Mouse (Mus musculus): Measurements from ENCODE around the gene Krt75. TPM values are rescaled to one million over a fixed set of nuclear protein-coding genes. Genes with fewer than 3 reads are reported as not detected.

Gene Krt75
- total RNA-seq (2021), result not detected

GRCm38 (mm10) chr15:101573796-101574345 is at the start of gene Krt75:
TSS of gene Krt75 (minus strand) at chr15:101573904.
- intact Hi-C loops (cut with DNase I), result no loop called here
- no peak for DNase-seq (ENCODE audit: extremely low spot score in 1 of 2, low spot score in 2 of 2)

GRCm38 (mm10) chr15:101599123-101599522 is 25.4 kb upstream of the Krt75 start:
- DNase-seq (ENCODE audit: extremely low spot score in 1 of 2, low spot score in 2 of 2), result no peak
- intact Hi-C loops (cut with DNase I), result no loop called here

GRCm38 (mm10) chr15:101588216-101588615 is 14.5 kb upstream of the Krt75 start:
- intact Hi-C loops (cut with DNase I), result no loop called here

GRCm38 (mm10) chr15:101584456-101584855 is 10.8 kb upstream of the Krt75 start:
- DNase-seq (ENCODE audit: extremely low spot score in 1 of 2, low spot score in 2 of 2), result no peak
- intact Hi-C loops (cut with DNase I), result no loop called here

More at GRCm38 (mm10) chr15:101588216-101588615, 14.5 kb upstream of the Krt75 start:
- DNase-seq (ENCODE audit: extremely low spot score in 1 of 2, low spot score in 2 of 2), result no peak

GRCm38 (mm10) chr15:101583211-101583965 is 9.7 kb upstream of the Krt75 start:
- intact Hi-C loops (cut with DNase I), result no loop called here
- no peak for DNase-seq (ENCODE audit: extremely low spot score in 1 of 2, low spot score in 2 of 2)

- intact Hi-C loops (cut with DNase I), result no loop called here
- no peak for DNase-seq (ENCODE audit: extremely low spot score in 1 of 2, low spot score in 2 of 2)
These were observed 8.0 kb upstream of the Krt75 start for GRCm38 (mm10) chr15:101581701-101582100.

- intact Hi-C loops (cut with DNase I), result no loop called here
These were observed 1.8 kb upstream of the Krt75 start for GRCm38 (mm10) chr15:101575506-101575905.

GRCm38 (mm10) chr15:101567780-101568179 is 5.9 kb downstream of the Krt75 start:
- intact Hi-C loops (cut with DNase I), result no loop called here
- no peak for DNase-seq (ENCODE audit: extremely low spot score in 1 of 2, low spot score in 2 of 2)

More at GRCm38 (mm10) chr15:101575506-101575905, 1.8 kb upstream of the Krt75 start:
- no peak for DNase-seq (ENCODE audit: extremely low spot score in 1 of 2, low spot score in 2 of 2)

GRCm38 (mm10) chr15:101562850-101563249 is 10.9 kb downstream of the Krt75 start, which contains the start of gene Krt90:
TSS of gene Krt90 (minus strand) at chr15:101562950.
- intact Hi-C loops (cut with DNase I), result no loop called here
- DNase-seq (ENCODE audit: extremely low spot score in 1 of 2, low spot score in 2 of 2), result no peak

GRCm38 (mm10) chr15:101558034-101558646 is 15.6 kb downstream of the Krt75 start:
- intact Hi-C loops (cut with DNase I), result no loop called here
- no peak for DNase-seq (ENCODE audit: extremely low spot score in 1 of 2, low spot score in 2 of 2)

GRCm38 (mm10) chr15:101553169-101553568 is 20.5 kb downstream of the Krt75 start:
- peak in 1 of 2 experiments; percentile 73 for DNase-seq (ENCODE audit: extremely low spot score in 1 of 2, low spot score in 2 of 2)
- intact Hi-C loops (cut with DNase I), result no loop called here

- no peak for DNase-seq (ENCODE audit: extremely low spot score in 1 of 2, low spot score in 2 of 2)
- intact Hi-C loops (cut with DNase I), result no loop called here
These were observed 21.5 kb downstream of the Krt75 start for GRCm38 (mm10) chr15:101552188-101552587.

GRCm38 (mm10) chr15:101550567-101550966 is 23.1 kb downstream of the Krt75 start, which contains the start of gene Krt82:
TSS of gene Krt82 (minus strand) at chr15:101550667.
- intact Hi-C loops (cut with DNase I), result no loop called here
- no peak for DNase-seq (ENCODE audit: extremely low spot score in 1 of 2, low spot score in 2 of 2)

GRCm38 (mm10) chr15:101544478-101544877 is 29.2 kb downstream of the Krt75 start:
- DNase-seq (ENCODE audit: extremely low spot score in 1 of 2, low spot score in 2 of 2), result no peak
- intact Hi-C loops (cut with DNase I), result no loop called here

GRCm38 (mm10) chr15:101542543-101542942 is 31.2 kb downstream of the Krt75 start:
- intact Hi-C loops (cut with DNase I), result no loop called here
- DNase-seq (ENCODE audit: extremely low spot score in 1 of 2, low spot score in 2 of 2), result no peak

- intact Hi-C loops (cut with DNase I), result no loop called here
- no peak for DNase-seq (ENCODE audit: extremely low spot score in 1 of 2, low spot score in 2 of 2)
These were observed 35.2 kb downstream of the Krt75 start for GRCm38 (mm10) chr15:101538580-101538900.

- DNase-seq (ENCODE audit: extremely low spot score in 1 of 2, low spot score in 2 of 2), result no peak
- intact Hi-C loops (cut with DNase I), result no loop called here
These were observed 35.7 kb downstream of the Krt75 start for GRCm38 (mm10) chr15:101537864-101538579.

GRCm38 (mm10) chr15:101536054-101536850 is 37.5 kb downstream of the Krt75 start:
- intact Hi-C loops (cut with DNase I), result no loop called here
- DNase-seq (ENCODE audit: extremely low spot score in 1 of 2, low spot score in 2 of 2), result no peak

- no peak for DNase-seq (ENCODE audit: extremely low spot score in 1 of 2, low spot score in 2 of 2)
- intact Hi-C loops (cut with DNase I), result no loop called here
These were observed 41.0 kb downstream of the Krt75 start, which contains the start of gene Krt84 for GRCm38 (mm10) chr15:101532720-101533119. TSS of gene Krt84 (minus strand) at chr15:101532820.
